Mouse (Mus musculus) left cerebral cortex, adult 2 months (tissue): ENCODE results near the gene Rpgrip1. TPM values are rescaled to one million over a fixed set of nuclear protein-coding genes. Genes with fewer than 3 reads are reported as not detected.

ENCODE experiments used
- DNase-seq, 2 experiments: peaks; one replicate each; pipeline ENCODE4 v3.0.0; 2021 to 2022; ENCODE audit warnings: low spot score in 2 of 2, mixed read lengths in 1 of 2; ENCODE audit errors: extremely low spot score in 1 of 2
- H3K27ac ChIP-seq: fragments of 200-600 bp; 2 replicates; pipeline ENCODE4 v1.8.1; 2022
- H3K4me3 ChIP-seq: fragments of 200-600 bp; 2 replicates; pipeline ENCODE4 v1.8.1; 2022
- CTCF ChIP-seq: fragments of 200-600 bp; IDR thresholded peaks from 2 replicates; pipeline ENCODE4 v1.8.1; 2022; ENCODE audit warnings: antibody characterized with exemption, mild to moderate bottlenecking, moderate library complexity
- intact Hi-C: fragments of 180-260 bp; cut with DNase I; formaldehyde crosslinking; loops from one replicate; pipeline ENCODE4 v1.15.1; 2025
- total RNA-seq, 2 experiments: library from RNA; stranded (reverse); gene quantifications; 2 replicates each; pipeline ENCODE4 v1.2.3; 2021

Rpgrip1 gene
- total RNA-seq, 2 experiments from 2014 or later, result 1.5 to 1.8 TPM

GRCm38 (mm10) chr14:52101285-52102157 lies 9.0 kb upstream of the Rpgrip1 start:
- intact Hi-C loops, result loop anchor here (10.0 kb wide), 3 partner anchors 197 to 1007 kb away; partner anchors contain the start of genes Ang, Mettl3 and Rnase4

GRCm38 (mm10) chr14:52103474-52103855 lies 7.0 kb upstream of the Rpgrip1 start:
- DNase-seq, result no peak
- no peak for TF ChIP-seq CTCF
- Histone ChIP-seq H3K4me3 (peak overlapping the region; percentile 98), H3K27ac (peak overlapping the region; percentile 95)
- intact Hi-C loops, result loop anchor here (10.0 kb wide), 3 partner anchors 199 to 1009 kb away; partner anchors contain the start of genes Ang, Mettl3 and Rnase4

More at GRCm38 (mm10) chr14:52101285-52102157, 9.0 kb upstream of the Rpgrip1 start:
- no peak for DNase-seq
- no peak overlapping the region for H3K27ac ChIP-seq
- TF ChIP-seq CTCF, result no peak; the same call in 1 of the 2 replicates
- H3K4me3 ChIP-seq, result no peak overlapping the region; the same call in 1 of the 2 replicates

GRCm38 (mm10) chr14:52103856-52104676 lies 6.4 kb upstream of the Rpgrip1 start, which contains the start of gene Hnrnpc:
Gene Hnrnpc, minus strand, starts transcription at chr14:52104028.
- H3K4me3 ChIP-seq, result peak within 1 kb of the TSS; percentile 98
- H3K27ac ChIP-seq, result peak within 1 kb of the TSS; percentile 96
- intact Hi-C loops, result loop anchor here (10.0 kb wide), 3 partner anchors 199 to 1009 kb away; partner anchors contain the start of genes Ang, Mettl3 and Rnase4
- TF ChIP-seq CTCF, result no peak
- DNase-seq, result peak; percentile 100

- no peak for DNase-seq
- intact Hi-C loops, result loop anchor here (10.0 kb wide), 3 partner anchors 200 to 1010 kb away; partner anchors contain the start of genes Ang, Mettl3 and Rnase4
- peak overlapping the region; percentile 96 for H3K27ac ChIP-seq
- peak; percentile 21 for TF ChIP-seq CTCF
- H3K4me3 ChIP-seq, result peak overlapping the region; percentile 53
These were observed 5.7 kb upstream of the Rpgrip1 start for GRCm38 (mm10) chr14:52104677-52105285.

GRCm38 (mm10) chr14:52105308-52105707 lies 5.2 kb upstream of the Rpgrip1 start:
- intact Hi-C loops, result loop anchor here (10.0 kb wide), 3 partner anchors 199 to 1011 kb away; partner anchors contain the start of genes Ang, Mettl3 and Rnase4
- no peak overlapping the region for H3K27ac ChIP-seq
- DNase-seq, result no peak
- no peak overlapping the region for H3K4me3 ChIP-seq
- TF ChIP-seq CTCF, result no peak

- TF ChIP-seq CTCF, result no peak
- no peak overlapping the region for H3K4me3 ChIP-seq
- DNase-seq, result peak; percentile 43 to 47
- peak overlapping the region; percentile 16; the same call in 1 of the 2 replicates for H3K27ac ChIP-seq
- intact Hi-C loops, result loop anchor here (10.0 kb wide), 3 partner anchors 198 to 1012 kb away; partner anchors contain the start of genes Ang, Mettl3 and Rnase4
These were observed 3.8 kb upstream of the Rpgrip1 start for GRCm38 (mm10) chr14:52106741-52107140.

- Histone ChIP-seq H3K4me3 (no peak overlapping the region), H3K27ac (no peak overlapping the region)
- DNase-seq, result no peak
- TF ChIP-seq CTCF, result no peak
- intact Hi-C loops, result loop anchor here (10.0 kb wide), 3 partner anchors 197 to 1013 kb away; partner anchors contain the start of genes Ang, Mettl3 and Rnase4
These were observed 2.5 kb upstream of the Rpgrip1 start for GRCm38 (mm10) chr14:52108025-52108424.

- no peak for TF ChIP-seq CTCF
- intact Hi-C loops, result no loop called here
- DNase-seq, result no peak
- no peak overlapping the region for H3K4me3 ChIP-seq
- H3K27ac ChIP-seq, result no peak overlapping the region
These were observed 3.6 kb downstream of the Rpgrip1 start for GRCm38 (mm10) chr14:52114101-52114500.

- DNase-seq, result no peak
- intact Hi-C loops, result no loop called here
- Histone ChIP-seq H3K4me3 (no peak overlapping the region), H3K27ac (no peak overlapping the region)
- no peak for TF ChIP-seq CTCF
These were observed 6.7 kb downstream of the Rpgrip1 start for GRCm38 (mm10) chr14:52117241-52117640.

- no peak for DNase-seq
- Histone ChIP-seq H3K27ac (no peak overlapping the region), H3K4me3 (no peak overlapping the region; the same call in 1 of the 2 replicates)
- no peak for TF ChIP-seq CTCF
- intact Hi-C loops, result no loop called here
These were observed 7.9 kb downstream of the Rpgrip1 start for GRCm38 (mm10) chr14:52118456-52118822.
